Mouse (Mus musculus) layer of hippocampus, adult 18-20 months (tissue): Measurements from ENCODE around the gene Irf3. TPM values are rescaled to one million over a fixed set of nuclear protein-coding genes. Genes with fewer than 3 reads are reported as not detected.

Source experiments
- DNase-seq, 2 experiments: peaks; one replicate each; pipeline ENCODE4 v3.0.0; 2022; ENCODE audit warnings: low spot score in 2 of 2
- total RNA-seq, 2 experiments: library from RNA; stranded (reverse); gene quantifications; 2 replicates each; pipeline ENCODE4 v1.2.3; 2021

Irf3 gene
- total RNA-seq, 2 experiments from 2014 or later = 41.5 to 43.7 TPM

DNA sequence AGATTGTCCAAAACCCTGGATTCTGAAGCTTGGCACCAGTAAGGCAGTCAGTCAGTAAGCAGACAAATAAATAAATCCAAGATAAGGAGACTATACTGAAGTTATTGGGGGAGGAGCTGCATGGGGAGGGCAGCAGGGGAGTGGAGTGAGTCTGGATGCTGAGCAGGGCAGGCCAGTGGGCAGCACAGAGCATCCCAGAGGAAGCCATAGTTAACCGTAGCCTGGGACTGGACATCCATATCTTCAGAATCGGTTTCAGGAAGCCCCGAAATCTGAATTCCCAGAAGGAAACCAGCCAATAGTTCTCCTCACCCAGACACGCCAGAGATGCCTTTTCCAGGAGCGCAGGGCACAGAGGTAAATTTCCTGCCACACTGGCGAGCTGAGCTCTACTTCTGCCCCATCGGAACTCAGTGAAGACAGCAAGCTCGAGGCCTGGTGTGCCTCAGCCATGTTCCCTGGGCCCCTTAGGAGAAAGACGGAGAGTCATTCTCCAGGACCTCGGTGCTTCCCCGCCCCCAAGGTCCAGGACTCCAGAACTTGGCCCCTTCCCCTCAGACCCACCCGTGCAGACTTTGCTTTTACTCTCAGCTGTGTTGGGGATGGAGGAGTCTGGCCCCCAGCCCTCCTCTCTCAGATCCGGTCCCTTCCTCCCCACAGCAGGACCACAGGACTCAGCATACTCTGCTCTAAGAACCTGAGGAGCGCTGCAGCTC lies 23.9 kb upstream of the Irf3 start:
- no peak for DNase-seq

- DNase-seq = peak; percentile 83 to 94
These were observed 22.9 kb upstream of the Irf3 start, which contains the start of gene Cpt1c for GRCm38 (mm10) chr7:44974383-44975116. Gene Cpt1c, minus strand, starts transcription at chr7:44974851.

- no peak for DNase-seq
These were observed 22.4 kb upstream of the Irf3 start for GRCm38 (mm10) chr7:44975117-44975419.

DNA sequence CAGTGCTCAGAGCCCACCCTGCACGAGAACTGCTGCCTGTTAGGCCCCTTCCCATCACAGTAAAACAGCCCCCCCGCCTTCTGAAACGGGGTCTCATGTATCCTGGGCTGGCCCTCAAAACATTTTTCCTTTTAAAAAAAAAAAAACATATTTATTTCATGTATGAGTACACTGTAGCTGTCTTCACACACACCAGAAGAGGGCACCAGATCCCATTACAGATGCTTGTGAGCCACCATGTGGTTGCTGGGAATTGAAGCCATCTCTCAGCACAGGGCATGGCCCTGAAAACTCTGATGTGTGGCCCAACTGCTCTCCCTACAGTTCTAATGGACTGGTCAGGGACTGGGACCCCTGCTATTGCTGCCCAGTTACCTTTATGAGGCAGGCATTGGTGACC lies 19.1 kb upstream of the Irf3 start:
- DNase-seq = no peak

DNA sequence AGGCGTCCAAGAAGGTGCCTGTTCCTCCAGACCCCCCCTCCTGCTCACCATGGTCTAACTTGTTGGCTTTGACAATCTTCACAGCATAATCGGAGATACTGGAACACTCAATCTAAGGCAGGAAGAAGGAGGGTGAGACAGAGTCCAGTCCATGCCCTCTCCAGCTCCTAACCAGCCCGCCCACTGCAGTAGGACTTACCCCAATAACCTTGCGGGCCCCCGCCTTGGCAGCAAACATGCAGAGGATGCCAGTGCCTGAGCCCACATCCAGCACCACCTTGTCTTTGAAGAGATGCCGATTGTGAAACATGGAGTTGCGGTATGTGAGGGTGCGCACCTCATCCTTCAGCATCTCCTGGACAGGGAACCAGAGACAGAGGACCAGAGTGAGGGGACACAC lies 15.9 kb upstream of the Irf3 start:
- no peak for DNase-seq

GRCm38 (mm10) chr7:44983085-44983484 lies 14.4 kb upstream of the Irf3 start:
- peak; percentile 69 to 90 for DNase-seq

DNA sequence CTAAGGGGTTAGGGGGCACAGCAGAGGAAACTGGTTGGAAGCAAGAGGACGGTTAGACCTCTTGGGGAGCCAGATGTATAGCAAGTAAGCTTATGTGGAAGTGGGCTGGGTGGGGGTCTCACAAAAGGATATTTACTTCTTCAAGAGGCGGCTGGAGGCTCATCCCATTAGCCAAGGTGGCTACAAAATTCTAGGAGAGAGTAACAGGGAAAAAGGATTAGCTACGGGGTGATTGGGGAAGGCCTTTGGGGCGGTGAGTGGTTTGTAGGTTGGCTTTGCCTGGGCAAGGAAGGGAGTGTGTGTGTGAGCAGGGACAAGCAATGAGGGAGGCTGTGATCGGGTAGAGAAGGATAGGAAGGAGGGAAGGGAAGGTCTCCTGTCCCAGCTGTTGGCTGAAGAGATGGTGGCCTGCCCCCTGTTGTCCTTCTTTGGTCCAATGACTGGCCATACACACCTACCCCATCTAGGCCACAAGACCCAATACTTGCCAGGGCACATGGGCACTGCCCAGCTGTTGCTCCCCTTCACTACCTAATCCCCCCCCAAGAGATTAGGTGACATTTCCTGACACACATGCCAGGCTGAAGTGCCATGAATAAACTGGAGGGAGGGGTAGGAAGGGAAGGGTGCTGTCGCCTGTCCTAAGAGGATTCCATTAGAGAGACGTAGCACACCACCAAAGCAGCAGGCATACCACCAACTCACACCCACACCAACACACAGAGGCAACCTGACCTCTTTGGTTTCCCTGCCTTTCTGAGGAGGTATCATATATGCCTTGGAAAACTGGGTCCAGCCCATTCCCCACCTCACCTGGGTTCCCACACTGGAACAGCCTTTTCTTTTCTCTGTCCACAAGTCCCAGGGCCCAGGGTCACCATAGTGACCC lies 13.3 kb upstream of the Irf3 start:
- no peak for DNase-seq

GRCm38 (mm10) chr7:44984833-44985164 lies 12.6 kb upstream of the Irf3 start:
- DNase-seq = no peak

DNA sequence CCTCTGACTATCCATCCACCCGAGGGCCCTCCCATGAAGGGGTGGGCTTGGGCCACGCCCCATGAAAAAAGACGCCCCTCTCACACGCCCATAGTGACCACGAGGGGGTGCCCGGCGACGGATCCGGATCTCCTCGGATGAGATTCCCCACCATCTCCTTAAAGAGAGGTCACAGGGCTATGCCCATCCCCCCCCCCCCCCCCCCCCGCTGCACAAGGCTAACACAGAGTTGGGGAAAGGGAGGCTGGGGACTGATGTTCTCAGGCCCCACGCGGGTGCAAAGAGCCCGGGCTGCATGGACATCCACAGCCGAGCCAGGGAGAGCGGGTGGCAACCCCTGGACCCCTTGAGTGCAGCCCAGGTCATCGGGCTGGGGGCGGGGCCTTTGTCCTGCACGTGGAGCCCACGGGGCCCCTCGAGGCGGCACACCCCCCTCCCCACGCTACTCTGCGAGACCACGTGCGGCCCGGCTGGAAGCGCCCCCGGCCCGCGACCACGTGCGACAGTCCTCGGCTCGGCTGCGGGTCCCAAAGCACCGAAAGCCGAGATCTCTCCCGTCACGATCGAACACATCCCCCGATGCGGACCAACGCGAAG lies 11.8 kb upstream of the Irf3 start:
- DNase-seq = peak in 1 of 2 experiments; percentile 54

GRCm38 (mm10) chr7:44986192-44986878 lies 11.1 kb upstream of the Irf3 start, which contains the start of gene Prmt1:
Gene Prmt1, minus strand, starts transcription at chr7:44986568.
- DNase-seq = peak; percentile 99

DNA sequence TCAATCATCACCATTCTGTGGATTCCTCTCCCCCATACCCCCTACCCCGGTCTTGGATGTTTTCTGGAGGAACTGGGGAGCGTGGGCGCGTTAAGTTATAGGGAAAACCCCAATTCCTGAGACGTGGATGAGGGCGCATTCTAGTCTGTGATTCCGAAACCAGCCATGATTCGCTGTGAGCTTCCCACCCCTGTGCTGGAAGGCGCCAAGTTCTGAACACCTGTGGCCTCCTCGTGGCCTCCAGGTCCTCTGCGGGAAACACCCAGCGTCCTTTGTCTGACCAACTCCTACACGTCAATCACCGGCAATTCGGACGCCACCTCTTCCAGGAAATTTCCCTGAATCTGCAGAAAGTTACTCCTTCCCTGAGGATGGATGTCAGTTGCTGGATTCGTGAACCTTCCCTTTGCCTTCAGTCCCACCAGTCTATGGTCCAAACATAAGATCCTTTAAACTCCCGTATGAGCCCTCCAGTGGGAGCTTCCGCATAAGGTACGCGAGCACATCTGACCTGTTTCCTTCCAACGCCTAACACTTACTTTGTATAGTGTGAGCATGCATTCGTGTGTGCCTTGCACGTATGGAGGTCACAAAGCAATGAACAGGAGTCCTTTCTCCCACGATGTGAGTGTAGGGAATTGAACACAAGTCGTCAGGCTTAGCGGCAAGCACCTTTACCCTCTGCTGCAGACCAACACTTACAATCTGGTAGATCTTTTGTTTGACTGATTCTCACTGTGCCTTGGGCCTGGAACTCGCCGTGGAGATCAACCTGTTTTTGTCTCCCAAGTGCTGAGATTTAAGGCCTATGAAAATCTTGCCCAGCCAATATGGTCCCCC lies 10.3 kb upstream of the Irf3 start:
- DNase-seq = no peak

DNA sequence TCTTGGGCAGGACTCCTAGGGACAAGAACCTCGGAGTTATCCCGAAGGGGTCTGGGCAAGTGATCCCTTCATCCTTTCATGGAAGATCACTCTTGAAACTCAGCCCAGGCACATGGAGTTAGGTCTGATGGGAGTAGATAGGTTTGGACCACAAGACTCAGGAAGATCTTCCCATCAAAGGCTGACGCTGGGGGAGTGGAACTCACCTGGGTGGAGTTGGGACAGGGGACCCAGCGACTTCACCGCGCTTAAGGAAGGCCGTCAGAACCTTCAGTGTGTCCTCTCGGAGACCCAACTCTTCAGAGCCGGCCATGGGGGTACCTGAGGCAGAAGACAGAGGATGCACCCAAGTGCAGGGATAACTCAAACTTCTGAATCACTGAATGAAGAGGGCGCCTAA lies 776 bp upstream of the Irf3 start:
- no peak for DNase-seq

DNA sequence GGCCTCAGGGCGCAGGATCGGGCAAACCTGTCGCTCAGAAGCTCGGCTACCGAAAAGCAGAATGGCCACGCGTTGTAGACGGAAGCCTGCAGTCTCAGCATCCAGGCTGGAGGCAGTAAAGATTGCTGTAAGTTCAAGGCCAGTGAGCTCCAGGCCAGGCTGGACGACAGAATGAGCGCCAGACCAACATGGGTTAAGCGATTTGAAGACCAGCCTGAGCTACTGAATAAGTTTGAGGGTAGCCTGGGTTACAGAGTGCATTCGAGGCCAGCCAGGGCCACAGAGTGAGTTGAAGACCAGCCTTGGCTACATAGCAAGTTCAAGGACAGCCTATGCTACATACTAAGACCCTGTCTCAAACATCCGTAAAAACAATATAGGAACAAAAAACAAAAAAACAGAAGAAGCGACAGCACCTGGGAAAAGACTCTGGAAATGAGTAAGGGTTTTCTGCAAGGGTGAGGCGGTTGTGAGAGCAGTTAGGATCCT lies 536 bp downstream of the Irf3 start:
- DNase-seq = no peak

DNA sequence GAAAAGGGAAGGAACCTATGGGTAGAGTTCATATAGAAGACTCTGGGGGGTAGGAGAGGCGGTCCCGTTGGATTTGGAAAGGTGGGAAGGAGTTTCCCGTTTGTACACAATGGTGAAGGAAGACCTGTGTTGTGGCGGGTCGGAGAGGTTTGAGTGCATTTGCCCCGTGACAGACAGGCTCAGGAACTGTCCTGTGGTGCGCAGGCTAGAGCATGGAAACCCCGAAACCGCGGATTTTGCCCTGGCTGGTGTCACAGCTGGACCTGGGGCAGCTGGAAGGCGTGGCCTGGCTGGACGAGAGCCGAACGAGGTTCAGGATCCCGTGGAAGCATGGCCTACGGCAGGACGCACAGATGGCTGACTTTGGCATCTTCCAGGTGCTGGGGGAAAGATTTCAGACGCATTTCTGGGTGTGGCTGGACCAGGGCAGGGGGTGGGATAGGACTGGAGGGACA lies 1.1 kb downstream of the Irf3 start, which contains the start of gene Bcl2l12:
Gene Bcl2l12, minus strand, starts transcription at position 212 of the 455 bp plus-strand sequence.
- DNase-seq = no peak

DNA sequence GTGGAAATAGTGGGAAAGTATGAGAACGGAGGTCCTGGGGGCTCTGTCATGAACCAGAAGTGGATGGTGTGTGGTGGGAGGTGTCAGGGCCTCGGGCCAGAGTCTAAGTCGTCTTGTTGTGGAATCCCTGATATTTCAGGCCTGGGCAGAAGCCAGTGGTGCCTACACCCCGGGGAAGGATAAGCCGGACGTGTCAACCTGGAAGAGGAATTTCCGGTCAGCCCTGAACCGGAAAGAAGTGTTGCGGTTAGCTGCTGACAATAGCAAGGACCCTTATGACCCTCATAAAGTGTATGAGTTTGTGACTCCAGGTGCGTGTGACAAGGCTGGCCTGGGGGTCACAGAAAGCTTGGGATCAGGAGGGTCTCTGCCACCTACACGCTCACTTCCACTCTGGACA lies 2.3 kb downstream of the Irf3 start:
- DNase-seq = no peak

DNA sequence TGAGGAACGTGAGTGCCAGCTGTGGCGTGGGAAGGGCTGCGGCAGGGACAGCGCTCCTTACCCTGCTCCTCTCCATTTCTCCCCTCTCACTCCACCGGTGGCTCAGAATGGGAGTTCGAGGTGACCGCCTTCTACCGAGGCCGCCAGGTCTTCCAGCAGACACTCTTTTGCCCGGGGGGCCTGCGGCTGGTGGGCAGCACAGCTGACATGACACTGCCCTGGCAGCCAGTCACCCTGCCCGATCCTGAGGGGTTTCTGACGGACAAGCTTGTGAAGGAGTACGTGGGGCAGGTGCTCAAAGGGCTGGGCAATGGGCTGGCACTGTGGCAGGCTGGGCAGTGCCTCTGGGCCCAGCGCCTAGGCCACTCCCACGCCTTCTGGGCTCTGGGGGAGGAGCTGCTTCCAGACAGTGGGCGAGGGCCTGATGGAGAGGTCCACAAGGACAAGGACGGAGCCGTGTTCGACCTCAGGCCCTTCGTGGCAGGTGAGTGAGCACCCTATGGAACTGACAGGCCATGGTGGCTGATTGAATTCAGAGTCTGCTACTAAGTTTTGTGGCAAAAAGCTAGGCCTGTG lies 3.2 kb downstream of the Irf3 start:
- DNase-seq = no peak

DNA sequence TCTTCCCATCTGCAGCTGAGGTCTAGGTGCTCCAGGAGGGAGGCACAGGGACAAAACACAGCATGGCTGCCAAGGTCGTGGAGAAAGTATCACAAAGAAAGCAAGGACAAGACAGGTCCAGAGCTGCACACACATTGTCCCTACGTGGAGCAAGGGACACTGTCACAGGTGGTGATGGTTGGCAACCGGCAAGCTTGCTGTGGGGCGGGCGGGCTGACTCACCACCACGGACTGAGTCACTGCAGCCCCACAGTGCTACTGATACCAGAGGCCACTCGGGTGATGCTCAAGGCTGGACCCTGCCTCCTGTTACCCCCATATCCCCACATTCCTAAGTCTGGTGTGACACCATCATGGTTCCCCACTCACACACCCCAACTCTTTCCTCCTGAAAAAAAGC lies 5.0 kb downstream of the Irf3 start:
- no peak for DNase-seq

DNA sequence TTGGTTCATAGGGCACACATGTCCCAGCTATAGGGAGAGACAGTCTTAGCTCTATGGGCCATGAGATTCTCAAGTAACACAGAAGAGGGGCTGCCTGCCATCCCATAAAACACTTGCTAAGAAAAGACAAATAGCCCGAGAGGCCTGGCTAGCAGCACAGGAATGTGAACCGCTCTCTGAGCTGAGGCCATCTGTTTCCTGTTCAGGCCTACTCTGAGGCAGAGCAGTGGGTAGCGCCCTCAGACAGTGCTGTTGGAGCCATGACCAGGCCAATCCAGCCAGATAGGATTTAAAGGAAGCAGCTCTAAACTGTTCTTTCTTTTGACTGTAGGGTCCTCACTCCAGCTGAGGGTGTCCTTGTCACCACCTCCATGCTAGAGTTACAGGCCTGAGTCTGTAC lies 7.1 kb downstream of the Irf3 start:
- DNase-seq = no peak

DNA sequence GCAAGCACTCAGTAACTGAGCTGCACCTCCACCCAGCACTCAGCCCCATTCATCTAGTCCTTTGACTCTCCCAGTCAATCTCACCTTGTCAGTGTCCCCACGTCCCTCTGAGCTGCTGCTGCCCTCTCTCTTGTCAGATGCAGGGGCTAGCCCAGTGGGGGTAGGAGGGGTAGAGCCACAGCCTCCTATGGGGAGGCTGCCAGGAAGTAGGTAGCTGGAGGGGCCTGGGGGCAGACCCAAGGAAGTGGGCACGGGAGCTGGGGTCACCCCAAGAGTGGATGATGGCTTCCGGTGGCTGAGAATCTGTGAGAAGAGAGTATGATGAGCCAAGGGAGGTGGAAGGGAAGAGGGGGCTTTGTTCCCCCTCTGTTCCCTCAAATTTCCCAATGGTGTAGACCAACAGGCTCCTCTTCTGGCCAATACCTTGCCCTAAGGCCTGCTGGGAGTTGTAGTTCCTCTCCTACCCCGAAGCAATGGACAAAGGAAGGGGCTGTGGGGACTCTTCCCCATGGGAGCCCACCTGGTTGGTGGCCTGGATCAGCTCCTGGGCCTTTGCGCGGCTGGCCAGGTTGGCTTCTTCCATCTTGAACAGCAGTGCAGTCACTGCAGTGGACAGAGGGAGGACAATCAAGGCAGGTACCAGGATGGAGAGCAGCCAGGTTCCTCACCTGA lies 8.0 kb downstream of the Irf3 start:
- DNase-seq = no peak
